Mouse (Mus musculus): Measurements from ENCODE around the gene Zfp110. TPM values are rescaled to one million over a fixed set of nuclear protein-coding genes. Genes with fewer than 3 reads are reported as not detected.
A peak's percentile ranks its signal among the peaks of the same experiment; 100 is the strongest.
"Not testable (repeated sequence)": the region's sequence is repeated elsewhere in the genome, so short reads cannot be mapped to it uniquely, and the experiment has no call there.

The Zfp110 gene
- polyA plus RNA-seq, 1 experiment from 2014 or later = 26.1 TPM

DNA sequence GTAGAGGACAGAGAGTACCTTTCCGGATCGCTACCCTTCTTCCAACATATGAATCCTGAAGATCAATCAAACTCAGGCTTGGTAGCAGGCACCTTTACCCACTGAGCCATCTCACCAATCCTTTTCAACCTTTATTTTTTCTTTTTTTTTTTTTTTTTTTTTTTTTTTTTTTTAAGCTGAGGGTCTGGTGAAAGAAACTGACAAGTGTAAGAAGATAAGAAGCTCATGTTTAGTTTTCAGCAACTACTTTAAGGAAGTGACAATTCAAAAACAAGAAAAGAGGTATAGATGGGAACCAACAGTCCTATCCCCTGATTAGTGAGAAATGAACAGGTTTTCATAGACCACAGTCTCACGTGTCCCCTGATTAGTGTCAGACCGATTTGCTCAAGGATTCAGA, 1.2 kb downstream of the Zfp110 start:
- Histone ChIP-seq H3K27ac (replicated peaks) (no peak overlapping the region), H3K4me2 (peak overlapping the region; percentile 54), H3K4me1 (replicated peaks) (0 out of 2 replicates have a peak, but pooled peaks cover 2% of the 10 kb centered on the region), H3K9me3 (peaks cover 51% of the 10 kb centered on the region), H3K4me3 (peak overlapping the region; percentile 49), H3K36me3 (peaks cover 47% of the 10 kb centered on the region), H3K9ac (no peak overlapping the region), H3K27me3 (no peaks in the 10 kb centered on the region)
- no peak for ATAC-seq (ENCODE audit: low read depth)
- 99% methylated on average over 4 of the region's 4 CpGs for WGBS

DNA sequence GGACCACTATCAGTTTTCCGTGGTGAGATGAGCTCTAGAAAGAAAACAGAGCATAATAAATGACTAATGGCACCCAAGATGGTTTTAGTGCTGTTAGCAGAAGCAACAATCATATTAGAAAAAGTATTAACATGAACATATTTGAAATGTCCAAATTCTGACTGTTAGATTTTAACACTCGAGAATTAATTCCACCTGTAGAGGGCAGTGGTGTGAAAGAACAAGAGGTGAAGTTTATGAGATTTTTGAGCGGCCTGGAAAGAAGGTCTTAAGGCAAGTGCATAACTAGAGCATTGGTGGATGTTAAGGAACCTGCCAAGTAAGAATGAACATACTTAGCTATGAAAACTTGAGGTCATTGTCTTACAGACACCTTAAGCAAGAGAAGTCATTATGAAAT, 39.7 kb downstream of the Zfp110 start:
- Histone ChIP-seq H3K9me3 (peaks cover 7% of the 10 kb centered on the region), H3K4me2 (no peak overlapping the region), H3K9ac (no peak overlapping the region), H3K36me3 (no peaks in the 10 kb centered on the region), H3K27me3 (peaks cover 4% of the 10 kb centered on the region), H3K4me1 (replicated peaks) (no peaks in the 10 kb centered on the region), H3K27ac (replicated peaks) (no peak overlapping the region), H3K4me3 (no peak overlapping the region)
- 23% methylated on average over 3 of the region's 3 CpGs for WGBS
- ATAC-seq (ENCODE audit: low read depth) = no peak

DNA sequence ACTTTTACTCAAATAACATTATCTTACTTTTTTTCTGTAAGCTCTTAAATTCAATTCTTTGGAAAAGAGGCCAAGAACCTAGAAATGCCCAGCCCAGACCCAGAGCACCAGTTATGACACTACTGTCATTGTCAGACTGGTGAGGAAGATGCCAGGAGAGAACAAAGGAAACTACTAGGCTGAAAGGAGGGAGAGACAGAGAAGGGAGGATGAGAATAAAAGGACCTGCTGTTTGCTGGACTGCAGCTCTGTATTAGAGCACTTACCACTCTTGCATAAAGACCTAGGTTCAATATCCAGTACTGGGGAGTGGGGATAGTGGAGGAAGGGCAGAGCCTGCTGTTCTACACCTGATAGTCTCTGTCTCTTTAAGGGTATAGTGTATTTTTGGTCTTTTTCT, 45.5 kb downstream of the Zfp110 start:
- Histone ChIP-seq H3K27me3 (no peaks in the 10 kb centered on the region), H3K4me1 (replicated peaks) (peaks cover 19% of the 10 kb centered on the region), H3K4me2 (peak overlapping the region; percentile 77), H3K9me3 (no peaks in the 10 kb centered on the region), H3K36me3 (peaks cover 8% of the 10 kb centered on the region), H3K4me3 (peak overlapping the region; percentile 55), H3K9ac (no peak overlapping the region), H3K27ac (replicated peaks) (no peak overlapping the region)
- ATAC-seq (ENCODE audit: low read depth) = 0 out of 2 replicates have a peak, but pooled peaks have one; percentile 25

DNA sequence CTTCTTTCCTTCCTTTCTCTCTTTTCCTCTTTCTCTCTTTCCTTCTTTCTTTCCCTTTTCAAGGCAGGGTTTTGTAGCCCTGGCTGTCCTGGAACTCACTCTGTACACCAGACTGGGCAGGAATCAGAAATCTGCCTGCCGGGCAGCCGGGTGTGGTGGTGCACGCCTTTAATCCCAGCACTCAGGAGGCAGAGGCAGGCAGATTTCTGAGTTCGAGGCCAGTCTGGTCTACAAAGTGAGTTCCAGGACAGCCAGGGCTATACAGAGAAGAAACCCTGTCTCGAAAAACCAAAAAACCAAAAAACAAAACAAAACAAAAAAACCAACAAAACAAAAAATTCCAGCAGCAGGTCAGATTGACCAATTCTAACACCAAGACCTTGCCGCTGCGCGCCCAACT, 45.9 kb downstream of the Zfp110 start:
- not testable (repeated sequence) for H3K9me3 ChIP-seq; H3K27me3 ChIP-seq; H3K27ac ChIP-seq (replicated peaks)
- WGBS = 39% methylated on average over 8 of the region's 8 CpGs
- Histone ChIP-seq H3K4me2 (peak overlapping the region; percentile 77), H3K4me3 (peak overlapping the region; percentile 55), H3K36me3 (peaks cover 13% of the 10 kb centered on the region), H3K4me1 (replicated peaks) (peaks cover 19% of the 10 kb centered on the region), H3K9ac (peak overlapping the region; percentile 78)
- ATAC-seq (ENCODE audit: low read depth) = peak; percentile 42

DNA sequence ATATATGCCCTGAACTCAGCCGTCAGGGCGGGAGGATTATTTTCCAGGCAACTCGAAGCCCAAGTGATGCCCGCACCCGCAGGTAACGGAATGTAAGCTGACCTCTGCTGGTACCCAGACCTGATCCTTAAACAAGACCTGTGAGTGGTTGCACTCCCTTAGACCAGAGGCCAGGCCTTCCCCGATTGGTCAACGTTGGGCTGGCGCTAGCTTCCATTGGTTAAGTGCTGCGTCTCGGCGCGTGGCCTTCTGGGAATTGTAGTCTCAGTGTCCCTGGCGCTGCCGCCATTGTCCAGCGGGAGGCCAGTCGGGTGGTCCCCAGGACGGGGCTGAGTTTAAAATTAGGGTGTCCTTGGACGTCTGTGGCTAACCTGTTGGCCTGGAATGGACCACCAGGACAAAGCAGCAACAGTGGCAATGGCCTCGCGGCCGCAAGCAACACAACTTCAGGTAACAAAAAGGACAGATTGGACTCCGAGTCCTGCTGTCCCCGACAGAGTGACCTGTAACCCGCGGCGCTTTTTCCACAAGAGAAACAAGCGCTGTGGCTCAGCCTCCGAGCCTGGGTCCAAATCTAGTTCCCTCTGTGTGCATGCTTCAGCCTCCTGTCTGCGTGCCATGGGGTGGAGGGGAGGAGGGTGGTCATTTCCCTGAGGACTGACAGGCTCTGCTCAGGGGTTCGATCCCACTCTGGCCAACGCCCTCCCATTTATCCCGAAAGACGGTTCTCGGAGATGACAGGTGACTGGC, 46.5 kb downstream of the Zfp110 start, which contains the start of gene Zfp128:
Zfp128 (plus strand) TSS at position 267 of the 750 bp plus-strand sequence.
- peak; percentile 98 for ATAC-seq (ENCODE audit: low read depth)
- Histone ChIP-seq H3K27me3 (no peaks in the 10 kb centered on the region), H3K9ac (peak within 1 kb of the TSS; percentile 78), H3K4me3 (peak within 1 kb of the TSS; percentile 55), H3K9me3 (no peaks in the 10 kb centered on the region), H3K36me3 (peaks cover 19% of the 10 kb centered on the region), H3K4me1 (replicated peaks) (peaks cover 19% of the 10 kb centered on the region), H3K27ac (replicated peaks) (no peak within 1 kb of the TSS), H3K4me2 (peak within 1 kb of the TSS; percentile 77)
- WGBS = 2% methylated on average over 35 of the region's 35 CpGs

GRCm38 (mm10) chr7:12886563-12887266, 52.2 kb downstream of the Zfp110 start:
- Histone ChIP-seq H3K4me2 (no peak overlapping the region), H3K9me3 (no peaks in the 10 kb centered on the region), H3K27me3 (no peaks in the 10 kb centered on the region), H3K36me3 (peaks cover 71% of the 10 kb centered on the region), H3K4me1 (replicated peaks) (peaks cover 15% of the 10 kb centered on the region), H3K4me3 (no peak overlapping the region), H3K9ac (no peak overlapping the region), H3K27ac (replicated peaks) (no peak overlapping the region)
- no peak for ATAC-seq (ENCODE audit: low read depth)
- WGBS = 93% methylated on average over 12 of the region's 12 CpGs

DNA sequence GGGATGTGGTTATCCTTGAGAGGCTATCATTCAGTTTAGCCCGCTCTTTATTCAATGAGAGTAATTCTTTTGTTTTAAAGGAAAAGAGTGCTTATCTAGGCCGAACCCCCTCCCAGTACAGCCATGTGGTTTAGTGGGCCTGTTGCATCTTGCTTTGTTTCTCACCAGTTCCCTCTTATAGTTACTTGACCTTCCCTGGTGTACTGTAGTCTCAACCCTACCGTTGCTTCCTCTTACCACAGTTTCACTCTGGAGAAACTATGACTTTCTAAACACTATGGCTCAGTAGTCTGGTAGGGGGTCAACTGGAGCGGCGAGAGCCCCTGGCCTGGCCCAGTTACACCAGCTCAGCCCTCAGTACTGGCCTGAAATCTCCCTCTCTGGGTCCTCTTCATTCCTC, 53.0 kb downstream of the Zfp110 start:
- H3K4me2 ChIP-seq = no peak overlapping the region
- peaks cover 7% of the 10 kb centered on the region for H3K4me1 ChIP-seq (replicated peaks)
- no peak overlapping the region for H3K27ac ChIP-seq (replicated peaks)
- WGBS = 96% methylated on average over 5 of the region's 5 CpGs
- no peaks in the 10 kb centered on the region for H3K27me3 ChIP-seq
- no peak overlapping the region for H3K4me3 ChIP-seq
- no peaks in the 10 kb centered on the region for H3K9me3 ChIP-seq
- no peak overlapping the region for H3K9ac ChIP-seq
- peaks cover 80% of the 10 kb centered on the region for H3K36me3 ChIP-seq
- no peak for ATAC-seq (ENCODE audit: low read depth)

GRCm38 (mm10) chr7:12890928-12891327, 56.4 kb downstream of the Zfp110 start:
- H3K27ac ChIP-seq (replicated peaks) = no peak overlapping the region
- WGBS = 95% methylated on average over 14 of the region's 14 CpGs
- H3K9me3 ChIP-seq = no peaks in the 10 kb centered on the region
- H3K27me3 ChIP-seq = no peaks in the 10 kb centered on the region
- no peak overlapping the region for H3K9ac ChIP-seq
- H3K4me2 ChIP-seq = no peak overlapping the region
- H3K4me3 ChIP-seq = no peak overlapping the region
- peaks cover 62% of the 10 kb centered on the region for H3K36me3 ChIP-seq
- ATAC-seq (ENCODE audit: low read depth) = no peak
- no peaks in the 10 kb centered on the region for H3K4me1 ChIP-seq (replicated peaks)

GRCm38 (mm10) chr7:12891334-12891733, 56.8 kb downstream of the Zfp110 start:
- ATAC-seq (ENCODE audit: low read depth) = no peak
- 91% methylated on average over 1 of the region's 1 CpGs for WGBS
- Histone ChIP-seq H3K9me3 (no peaks in the 10 kb centered on the region), H3K9ac (no peak overlapping the region), H3K36me3 (peaks cover 58% of the 10 kb centered on the region), H3K27me3 (no peaks in the 10 kb centered on the region), H3K27ac (replicated peaks) (no peak overlapping the region), H3K4me2 (no peak overlapping the region), H3K4me1 (replicated peaks) (no peaks in the 10 kb centered on the region), H3K4me3 (no peak overlapping the region)

DNA sequence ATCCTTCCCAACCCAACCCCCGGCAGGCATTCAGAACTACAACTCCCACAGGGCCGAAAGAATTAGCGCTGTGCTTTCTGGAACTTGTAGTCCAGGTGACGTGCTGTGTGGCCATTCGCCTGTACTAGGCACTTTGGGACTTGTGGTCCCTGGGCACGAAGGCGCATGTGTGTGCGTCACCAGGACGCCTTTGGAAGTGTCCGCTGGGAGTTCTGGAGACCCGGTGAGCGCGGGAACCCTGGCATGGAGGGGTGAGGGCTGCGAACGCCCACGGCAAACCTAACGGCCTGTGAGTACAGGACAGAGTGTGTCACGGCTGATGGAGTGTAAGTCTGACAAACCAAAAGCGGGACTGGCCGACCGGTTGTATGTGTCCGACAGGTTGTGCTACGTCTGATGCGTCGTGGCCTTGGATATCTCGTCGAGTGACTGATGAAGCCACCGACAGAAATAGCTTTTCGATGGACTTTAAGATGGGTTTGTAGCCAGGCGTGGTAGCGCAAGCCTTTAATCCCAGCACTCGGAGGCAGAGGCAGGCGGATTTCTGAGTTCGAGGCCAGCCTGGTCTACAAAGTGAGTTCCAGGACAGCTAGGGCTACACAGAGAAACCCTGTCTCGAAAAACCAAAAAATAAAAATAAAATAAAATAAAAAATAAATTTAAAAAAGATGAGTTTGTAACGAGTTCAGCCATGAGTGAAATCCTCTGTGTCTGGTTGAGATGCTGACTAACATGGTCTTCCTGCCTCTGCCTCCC, 63.3 kb downstream of the Zfp110 start, which contains the start of gene Zscan22:
Zscan22 (plus strand) TSS at position 161 of the 756 bp plus-strand sequence.
- peak within 1 kb of the TSS; percentile 57 for H3K4me2 ChIP-seq
- peaks cover 15% of the 10 kb centered on the region for H3K4me1 ChIP-seq (replicated peaks)
- peaks cover 5% of the 10 kb centered on the region; the same call in 1 of the 2 replicates for H3K36me3 ChIP-seq
- 8% methylated on average over 36 of the region's 36 CpGs for WGBS
- H3K9me3 ChIP-seq = no peaks in the 10 kb centered on the region
- peak within 1 kb of the TSS; percentile 71 for H3K9ac ChIP-seq
- H3K4me3 ChIP-seq = peak within 1 kb of the TSS; percentile 61
- peak; percentile 98 for ATAC-seq (ENCODE audit: low read depth)
- H3K27ac ChIP-seq (replicated peaks) = peak within 1 kb of the TSS; percentile 39; the same call in 1 of the 2 replicates
- no peaks in the 10 kb centered on the region for H3K27me3 ChIP-seq

Data from neural tube, embryonic 13.5 days (tissue).